Mouse (Mus musculus) left cerebral cortex, postnatal 25 days (tissue): ENCODE data around the gene Mcrip2. TPM values are rescaled to one million over a fixed set of nuclear protein-coding genes. Genes with fewer than 3 reads are reported as not detected.

Experiments used
- DNase-seq, 2 experiments: peaks; one replicate each; pipeline ENCODE4 v3.0.0; 2022; ENCODE audit warnings: low spot score in 2 of 2, mixed read lengths in 1 of 2
- intact Hi-C: fragments of 180-260 bp; cut with DNase I; formaldehyde crosslinking; loops from one replicate; pipeline ENCODE4 v1.15.1; 2025
- total RNA-seq, 2 experiments: library from RNA; stranded (reverse); gene quantifications; 2 replicates each; pipeline ENCODE4 v1.2.3; 2021

The Mcrip2 gene
- 10 to 100 TPM; 21.1 to 22.2 TPM for total RNA-seq

- intact Hi-C loops = no loop called here
- DNase-seq = peak; percentile 81 to 86
Observed at GRCm38 (mm10) chr17:25868601-25869191, at the start of gene Mcrip2. Gene Mcrip2, minus strand, starts transcription at chr17:25868764.

GRCm38 (mm10) chr17:25918037-25918750 lies 49.6 kb upstream of the Mcrip2 start:
- intact Hi-C loops = loop anchor here (2.0 kb wide), 1 partner anchor 67 kb away; the partner anchor contains the start of gene Capn15
- no peak for DNase-seq

- intact Hi-C loops = no loop called here
- no peak for DNase-seq
Observed at GRCm38 (mm10) chr17:25916931-25917647, 48.5 kb upstream of the Mcrip2 start.

GRCm38 (mm10) chr17:25914295-25914694 lies 45.7 kb upstream of the Mcrip2 start:
- no peak for DNase-seq
- intact Hi-C loops = no loop called here

GRCm38 (mm10) chr17:25913877-25914275 lies 45.3 kb upstream of the Mcrip2 start:
- no peak for DNase-seq
- intact Hi-C loops = no loop called here

GRCm38 (mm10) chr17:25913186-25913876 lies 44.8 kb upstream of the Mcrip2 start:
- peak; percentile 59 to 91 for DNase-seq
- intact Hi-C loops = no loop called here

GRCm38 (mm10) chr17:25911816-25912215 lies 43.3 kb upstream of the Mcrip2 start:
- intact Hi-C loops = no loop called here

GRCm38 (mm10) chr17:25907640-25908039 lies 39.1 kb upstream of the Mcrip2 start:
- DNase-seq = peak in 1 of 2 experiments; percentile 55
- intact Hi-C loops = no loop called here

More at GRCm38 (mm10) chr17:25911816-25912215, 43.3 kb upstream of the Mcrip2 start:
- peak in 1 of 2 experiments; percentile 26 for DNase-seq

GRCm38 (mm10) chr17:25903061-25903460 lies 34.5 kb upstream of the Mcrip2 start:
- DNase-seq = no peak
- intact Hi-C loops = no loop called here

- intact Hi-C loops = no loop called here
- DNase-seq = no peak
Observed at GRCm38 (mm10) chr17:25900193-25900592, 31.6 kb upstream of the Mcrip2 start.

- DNase-seq = no peak
- intact Hi-C loops = loop anchor here (10.0 kb wide), 1 partner anchor 199 kb away; the partner anchor contains the start of genes Decr2 and Nme4
Observed at GRCm38 (mm10) chr17:25895891-25896290, 27.3 kb upstream of the Mcrip2 start.

- intact Hi-C loops = loop anchor here (10.0 kb wide), 1 partner anchor 199 kb away; the partner anchor contains the start of genes Decr2 and Nme4
- no peak for DNase-seq
Observed at GRCm38 (mm10) chr17:25895415-25895814, 26.9 kb upstream of the Mcrip2 start.

GRCm38 (mm10) chr17:25893975-25894617 lies 25.5 kb upstream of the Mcrip2 start:
- intact Hi-C loops = loop anchor here (1.0 to 10.0 kb wide), 3 partner anchors 88 to 201 kb away; partner anchors contain the start of genes Decr2 and Nme4

GRCm38 (mm10) chr17:25888837-25889236 lies 20.3 kb upstream of the Mcrip2 start:
- DNase-seq = peak; percentile 23 to 77

More at GRCm38 (mm10) chr17:25893975-25894617, 25.5 kb upstream of the Mcrip2 start:
- DNase-seq = peak; percentile 67 to 70

GRCm38 (mm10) chr17:25887467-25887866 lies 18.9 kb upstream of the Mcrip2 start:
- intact Hi-C loops = no loop called here
- no peak for DNase-seq

More at GRCm38 (mm10) chr17:25888837-25889236, 20.3 kb upstream of the Mcrip2 start:
- intact Hi-C loops = no loop called here

GRCm38 (mm10) chr17:25886806-25887205 lies 18.2 kb upstream of the Mcrip2 start:
- intact Hi-C loops = no loop called here
- DNase-seq = no peak

- intact Hi-C loops = no loop called here
- DNase-seq = peak; percentile 29 to 64
Observed at GRCm38 (mm10) chr17:25885636-25886035, 17.1 kb upstream of the Mcrip2 start.

GRCm38 (mm10) chr17:25883824-25884223 lies 15.3 kb upstream of the Mcrip2 start:
- intact Hi-C loops = no loop called here
- no peak for DNase-seq

- no peak for DNase-seq
- intact Hi-C loops = no loop called here
Observed at GRCm38 (mm10) chr17:25883268-25883667, 14.7 kb upstream of the Mcrip2 start.
